Comparison of ENCODE assay signal across 8 mouse cellular contexts in genomic region chr4:45015615-45016014, GRCm38 (mm10). TPM values are rescaled to one million over a fixed set of nuclear protein-coding genes. Genes with fewer than 3 reads are reported as not detected.
DNase-seq lines count a peak whose midpoint lies in the region; ATAC-seq and TF ChIP-seq lines count a peak whose summit lies in the region.

No protein-coding gene starts in this region.

- no peak overlapping the region for H3K9ac ChIP-seq in kidney, embryonic 15.5 days
- H3K9ac ChIP-seq in ES-E14 (ENCODE audit: insufficient read depth, low read depth, low read length, poor library complexity, severe bottlenecking): no peak overlapping the region
- H3K9ac ChIP-seq in heart, embryonic 13.5 days: peak overlapping the region; percentile 20; the same call in 1 of the 2 replicates

- no peak overlapping the region for H3K4me2 ChIP-seq in kidney, embryonic 15.5 days
- no peak overlapping the region for H3K4me2 ChIP-seq in heart, embryonic 13.5 days

- no peaks in the 10 kb centered on the region for H3K27me3 ChIP-seq in kidney, embryonic 15.5 days
- no peaks in the 10 kb centered on the region for H3K27me3 ChIP-seq in heart, embryonic 13.5 days (replicated peaks)

- WGBS in kidney, embryonic 15.5 days: 11% methylated on average over 3 of the region's 3 CpGs
- WGBS in heart, embryonic 13.5 days: 14% methylated on average over 3 of the region's 3 CpGs

- H3K4me3 ChIP-seq in kidney, embryonic 15.5 days (replicated peaks): no peak overlapping the region
- H3K4me3 ChIP-seq in ES-E14 (ENCODE audit: insufficient read depth in 1 of 2, low read depth in 1 of 2, low read length in 2 of 2, poor library complexity in 1 of 2, severe bottlenecking in 1 of 2): no peak overlapping the region
- H3K4me3 ChIP-seq in heart, embryonic 13.5 days: no peak overlapping the region

- in situ Hi-C loops in ES-E14 (cut with MboI; ENCODE audit: low sequenced_read_pairs in 2 of 2, unreplicated experiment in 2 of 2): loop anchor here in 1 of 2 experiments (10.0 kb wide), 1 partner anchor 269 kb away; no protein-coding TSS in a partner anchor

- peak; percentile 59 for DNase-seq in kidney, adult 18-20 months
- no peak for DNase-seq in ES-E14 (ENCODE audit: low read depth, low spot score)
- peak; percentile 37 for DNase-seq in c-Kit-negative CD71-positive TER-119-positive erythroid progenitor cells, embryonic 14.5 days (ENCODE audit: low read depth, low spot score)
- peak; percentile 76 to 83 for DNase-seq in left cerebral cortex, postnatal 14 days (ENCODE audit: low spot score in 2 of 2)
- peak; percentile 54 for DNase-seq in retina, adult 2 months (ENCODE audit: low read depth, low spot score)

- H3K9me3 ChIP-seq in kidney, embryonic 15.5 days (replicated peaks): no peaks in the 10 kb centered on the region
- H3K9me3 ChIP-seq in ES-E14 (ENCODE audit: control insufficient read depth, insufficient read depth, low read depth, low read length): no peaks in the 10 kb centered on the region
- no peaks in the 10 kb centered on the region for H3K9me3 ChIP-seq in heart, embryonic 13.5 days

- H3K4me1 ChIP-seq in kidney, embryonic 15.5 days: peaks cover 33% of the 10 kb centered on the region
- peaks cover 2 to 4% of the 10 kb centered on the region in 2 experiments; a peak in 2 of 4 replicates for H3K4me1 ChIP-seq in ES-E14 (ENCODE audit: control insufficient read depth in 2 of 2, insufficient read depth in 2 of 2, low read length in 2 of 2, poor library complexity in 1 of 2)
- H3K4me1 ChIP-seq in heart, embryonic 13.5 days: peaks cover 31% of the 10 kb centered on the region

- H3K36me3 ChIP-seq in kidney, embryonic 15.5 days: no peaks in the 10 kb centered on the region
- H3K36me3 ChIP-seq in ES-E14 (ENCODE audit: control insufficient read depth, insufficient read depth, low read length, poor library complexity, severe bottlenecking): no peaks in the 10 kb centered on the region
- H3K36me3 ChIP-seq in heart, embryonic 13.5 days: no peaks in the 10 kb centered on the region

- no peak for ATAC-seq in kidney, embryonic 15.5 days (replicated peaks; ENCODE audit: low FRiP score)
- ATAC-seq in heart, embryonic 13.5 days (ENCODE audit: extremely low read depth, insufficient number of reproducible peaks, low FRiP score, low TSS enrichment): no peak
- ATAC-seq in megakaryocyte-erythroid progenitor cell, adult 5-6 weeks (replicated peaks; ENCODE audit: low FRiP score, low TSS enrichment, poor library complexity, severe bottlenecking): no peak

- intact Hi-C loops in left cerebral cortex, postnatal 14 days (cut with DNase I): loop anchor here (5.0 kb wide), 3 partner anchors 92 to 392 kb away; partner anchors contain the start of genes Slc25a51 and Tomm5

- H3K27ac ChIP-seq in kidney, embryonic 15.5 days: no peak overlapping the region
- H3K27ac ChIP-seq in ES-E14 (ENCODE audit: insufficient read depth, low read depth, low read length, poor library complexity, severe bottlenecking): no peak overlapping the region
- H3K27ac ChIP-seq in heart, embryonic 13.5 days (replicated peaks): no peak overlapping the region

TF ChIP-seq in ES-E14, 5 proteins besides CTCF, POLR2A, EP300 and RAD21:
- TF ChIP-seq ZC3H11A (IDR thresholded peaks at IDR 0.05; ENCODE audit: borderline replicate concordance, low read depth, low read length) (peak; percentile 76), CHD2 (IDR thresholded peaks at IDR 0.05; ENCODE audit: low read depth, low read length) (no peak)

RNA-seq across cellular contexts. Expression of gene Polr1e, which starts 2.8 kb away (rescaled TPM):
- 40.9 and 48.4 TPM in 2 replicates for polyA plus RNA-seq in kidney, embryonic 15.5 days (2015; fragmentation: Nextera tagmentation; extraction: Ambion mirVana)
- total RNA-seq in ES-E14 (2012; rRNA removed): 27.3 and 33.0 TPM in 2 replicates
- polyA plus RNA-seq in heart, embryonic 13.5 days (2015; fragmentation: Nextera tagmentation; extraction: Ambion mirVana): 59.8 and 60.3 TPM in 2 replicates
- 10 to 100 TPM; 16.1 to 17.5 TPM for total RNA-seq in left cerebral cortex, postnatal 14 days (2021)
- 33.5 and 45.3 TPM in 2 replicates for total RNA-seq in megakaryocyte-erythroid progenitor cell, adult 5-6 weeks (2014; fragmentation: Nextera tagmentation)
- total RNA-seq in megakaryocyte-erythroid progenitor cell, adult 5-6 weeks (2017): 79.9 and 110 TPM in 2 replicates

RNA-seq across cellular contexts. Expression of gene Zbtb5, which starts 3.4 kb away (rescaled TPM):
- 23.0 and 24.1 TPM in 2 replicates for polyA plus RNA-seq in kidney, embryonic 15.5 days (2015; fragmentation: Nextera tagmentation; extraction: Ambion mirVana)
- 8.2 and 8.3 TPM in 2 replicates for total RNA-seq in ES-E14 (2012; rRNA removed)
- 14.9 and 15.4 TPM in 2 replicates for polyA plus RNA-seq in heart, embryonic 13.5 days (2015; fragmentation: Nextera tagmentation; extraction: Ambion mirVana)
- total RNA-seq in left cerebral cortex, postnatal 14 days (2021): 10 to 100 TPM; 10.9 to 12.3 TPM
- total RNA-seq in megakaryocyte-erythroid progenitor cell, adult 5-6 weeks (2014; fragmentation: Nextera tagmentation): 9.2 and 11.4 TPM in 2 replicates
- total RNA-seq in megakaryocyte-erythroid progenitor cell, adult 5-6 weeks (2017): 8.0 and 12.4 TPM in 2 replicates

RNA-seq across cellular contexts. Expression of gene Grhpr, which starts 34.4 kb away (rescaled TPM):
- 86.7 and 97.2 TPM in 2 replicates for polyA plus RNA-seq in kidney, embryonic 15.5 days (2015; fragmentation: Nextera tagmentation; extraction: Ambion mirVana)
- 38.2 and 41.5 TPM in 2 replicates for total RNA-seq in ES-E14 (2012; rRNA removed)
- 84.9 and 99.1 TPM in 2 replicates for polyA plus RNA-seq in heart, embryonic 13.5 days (2015; fragmentation: Nextera tagmentation; extraction: Ambion mirVana)
- 10 to 100 TPM; 13.7 to 17.2 TPM for total RNA-seq in left cerebral cortex, postnatal 14 days (2021)
- 16.9 and 25.1 TPM in 2 replicates for total RNA-seq in megakaryocyte-erythroid progenitor cell, adult 5-6 weeks (2014; fragmentation: Nextera tagmentation)
- total RNA-seq in megakaryocyte-erythroid progenitor cell, adult 5-6 weeks (2017): 13.7 and 21.5 TPM in 2 replicates
